Mouse (Mus musculus) ES-E14 (cell line): ENCODE data around the gene Acot13. TPM values are rescaled to one million over a fixed set of nuclear protein-coding genes. Genes with fewer than 3 reads are reported as not detected.

Experiments used
- DNase-seq: peaks from one replicate; pipeline ENCODE4 v3.0.0-alpha.2; 2013; ENCODE audit warnings: low read depth, low spot score
- H3K27ac ChIP-seq: 2 replicates; pipeline ENCODE4 v1.5.1; 2012; ENCODE audit warnings: low read depth, mild to moderate bottlenecking, low read length, moderate library complexity, mixed read lengths; ENCODE audit not compliant: poor library complexity, insufficient read depth, severe bottlenecking
- H3K36me3 ChIP-seq: 2 replicates; pipeline ENCODE4 v1.6.1; 2012; ENCODE audit warnings: mild to moderate bottlenecking, low read length, moderate library complexity, mixed read lengths; ENCODE audit not compliant: control insufficient read depth, poor library complexity, insufficient read depth, severe bottlenecking
- H3K4me1 ChIP-seq, 2 experiments: fragments of 150-350 bp in 1 of 2; sonication (generic) in 1 of 2; 2 replicates each; pipeline ENCODE4 v1.6.1; 2012; ENCODE audit warnings: low read length in 2 of 2, mild to moderate bottlenecking in 1 of 2, mixed read lengths in 1 of 2; ENCODE audit not compliant: control insufficient read depth in 2 of 2, insufficient read depth in 2 of 2, poor library complexity in 1 of 2
- H3K4me3 ChIP-seq, 2 experiments: fragments of 150-350 bp in 1 of 2; sonication (generic) in 1 of 2; 2 replicates each; pipeline ENCODE4 v1.5.1; 2012; ENCODE audit warnings: low read length in 2 of 2, low read depth in 1 of 2, mild to moderate bottlenecking in 1 of 2, mixed read lengths in 1 of 2; ENCODE audit not compliant: insufficient read depth in 1 of 2, poor library complexity in 1 of 2, severe bottlenecking in 1 of 2
- H3K9ac ChIP-seq: 2 replicates; pipeline ENCODE4 v1.6.1; 2012; ENCODE audit warnings: low read depth, mild to moderate bottlenecking, low read length, mixed read lengths; ENCODE audit not compliant: poor library complexity, insufficient read depth, severe bottlenecking
- H3K9me3 ChIP-seq: fragments of 150-350 bp; sonication (generic); 2 replicates; pipeline ENCODE4 v1.6.1; 2012; ENCODE audit warnings: low read depth, mild to moderate bottlenecking, low read length; ENCODE audit not compliant: control insufficient read depth, insufficient read depth
- CHD2 ChIP-seq: IDR thresholded peaks from 2 replicates; pipeline ENCODE4 v1.6.1; 2014; ENCODE audit warnings: mild to moderate bottlenecking, low read depth, low read length, inconsistent platforms
- HCFC1 ChIP-seq: IDR thresholded peaks from 2 replicates; pipeline ENCODE4 v1.6.1; 2012; ENCODE audit warnings: low read length, inconsistent platforms, borderline replicate concordance; ENCODE audit not compliant: insufficient read depth
- MAFK ChIP-seq: IDR thresholded peaks from 2 replicates; pipeline ENCODE4 v1.6.1; 2014; ENCODE audit warnings: mild to moderate bottlenecking, low read depth, low read length, inconsistent platforms; ENCODE audit not compliant: insufficient read depth
- ZC3H11A ChIP-seq: IDR thresholded peaks from 2 replicates; pipeline ENCODE4 v1.6.1; 2012; ENCODE audit warnings: low read depth, mild to moderate bottlenecking, inconsistent platforms, low read length, borderline replicate concordance
- ZNF384 ChIP-seq: IDR thresholded peaks from 2 replicates; pipeline ENCODE4 v1.6.1; 2012; ENCODE audit warnings: low read depth, low read length, inconsistent platforms
- in situ Hi-C, 2 experiments: fragments of 600-800 bp; cut with MboI; formaldehyde crosslinking; loops; one replicate each; pipeline ENCODE4 v1.15.1; 2025; ENCODE audit warnings: low sequenced_read_pairs in 2 of 2, inconsistent platforms in 1 of 2; ENCODE audit not compliant: unreplicated experiment in 2 of 2
- total RNA-seq: library from RNA; depleted of rRNA; stranded (reverse); fragments of 300-350 nt; gene quantifications from 2 replicates; pipeline ENCODE4 v1.2.3, GENCODE M21; 2012

Gene Acot13
- total RNA-seq, 1 experiment, result 18.3 TPM

DNA sequence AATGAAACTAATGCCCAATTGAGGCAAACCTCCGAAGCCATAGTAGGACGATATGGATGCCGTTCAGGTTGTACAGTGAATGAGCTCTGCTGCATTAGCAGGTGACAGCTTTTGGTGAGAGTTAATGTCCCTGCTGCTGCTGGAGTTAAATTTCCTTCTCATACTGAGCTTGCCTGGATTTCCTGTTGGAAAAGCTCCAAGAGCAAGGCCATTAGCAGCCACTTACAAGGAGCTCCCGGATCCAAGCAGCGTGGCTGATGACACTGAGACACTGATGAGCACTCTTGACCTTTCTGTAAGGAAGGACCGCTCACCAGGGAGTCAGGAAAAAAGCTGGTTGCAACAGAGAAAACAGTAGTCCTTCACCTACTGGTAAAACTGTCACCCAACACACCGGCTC lies 30.7 kb upstream of the Acot13 start:
- Histone ChIP-seq H3K36me3 (no peaks in the 10 kb centered on the region), H3K9ac (no peak overlapping the region), H3K27ac (no peak overlapping the region), H3K4me1 (peaks cover 3 to 6% of the 10 kb centered on the region in 2 experiments; a peak in 3 of 4 replicates), H3K4me3 (no peak overlapping the region), H3K9me3 (no peaks in the 10 kb centered on the region)
- in situ Hi-C loops, result no loop called here
- DNase-seq, result no peak
- no peak for TF ChIP-seq MAFK
- no peak for TF ChIP-seq CHD2
- no peak for TF ChIP-seq HCFC1
- no peak for TF ChIP-seq ZC3H11A
- no peak for TF ChIP-seq ZNF384

GRCm38 (mm10) chr13:24861084-24861483 lies 29.7 kb upstream of the Acot13 start:
- no peak for DNase-seq
- H3K27ac ChIP-seq, result no peak overlapping the region
- TF ChIP-seq CHD2 (no peak), MAFK (no peak), HCFC1 (no peak), ZNF384 (no peak), ZC3H11A (no peak)
- in situ Hi-C loops, result no loop called here
- no peaks in the 10 kb centered on the region for H3K9me3 ChIP-seq
- no peak overlapping the region for H3K4me3 ChIP-seq
- no peaks in the 10 kb centered on the region for H3K36me3 ChIP-seq
- no peak overlapping the region for H3K9ac ChIP-seq
- peaks cover under 1 to 3% of the 10 kb centered on the region in 2 experiments; a peak in 2 of 4 replicates for H3K4me1 ChIP-seq

DNA sequence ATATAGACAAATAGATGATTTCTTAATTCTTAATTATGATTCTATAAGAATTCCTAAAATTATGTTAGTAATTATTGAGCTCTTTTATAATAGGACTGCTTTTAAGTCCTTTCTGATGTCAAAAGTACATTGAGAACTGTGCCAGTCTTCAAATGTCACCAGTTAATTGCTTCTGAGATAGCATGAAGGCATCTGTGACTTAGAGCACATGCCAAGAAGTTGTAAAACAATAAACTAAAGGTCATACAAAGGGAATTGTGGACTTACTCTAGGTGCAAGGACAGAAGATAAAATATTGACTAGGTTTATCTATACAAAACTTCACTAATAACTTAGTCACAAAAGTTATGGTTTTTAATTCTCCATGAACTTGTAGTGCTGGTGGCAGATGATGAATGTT lies 27.8 kb upstream of the Acot13 start:
- H3K4me1 ChIP-seq, result peaks cover 0 to 3% of the 10 kb centered on the region in 2 experiments; a peak in 1 of 4 replicates
- H3K9me3 ChIP-seq, result no peaks in the 10 kb centered on the region
- H3K9ac ChIP-seq, result no peak overlapping the region
- no peak overlapping the region for H3K27ac ChIP-seq
- no peak for DNase-seq
- in situ Hi-C loops, result no loop called here
- no peak for TF ChIP-seq HCFC1
- no peak for TF ChIP-seq ZNF384
- no peak for TF ChIP-seq ZC3H11A
- no peak for TF ChIP-seq MAFK
- no peak for TF ChIP-seq CHD2
- H3K36me3 ChIP-seq, result no peaks in the 10 kb centered on the region
- H3K4me3 ChIP-seq, result no peak overlapping the region

GRCm38 (mm10) chr13:24852570-24852969 lies 21.2 kb upstream of the Acot13 start:
- H3K36me3 ChIP-seq, result no peaks in the 10 kb centered on the region
- in situ Hi-C loops, result no loop called here
- no peak overlapping the region for H3K27ac ChIP-seq
- DNase-seq, result no peak
- TF ChIP-seq HCFC1 (no peak), MAFK (no peak), ZC3H11A (no peak), ZNF384 (no peak), CHD2 (no peak)
- no peak overlapping the region for H3K4me3 ChIP-seq
- H3K9ac ChIP-seq, result no peak overlapping the region
- H3K9me3 ChIP-seq, result no peaks in the 10 kb centered on the region
- no peaks in the 10 kb centered on the region for H3K4me1 ChIP-seq

GRCm38 (mm10) chr13:24851989-24852388 lies 20.6 kb upstream of the Acot13 start:
- in situ Hi-C loops, result no loop called here

More at GRCm38 (mm10) chr13:24851989-24852388, 20.6 kb upstream of the Acot13 start:
- H3K36me3 ChIP-seq, result no peaks in the 10 kb centered on the region
- H3K4me3 ChIP-seq, result no peak overlapping the region
- no peaks in the 10 kb centered on the region for H3K4me1 ChIP-seq
- no peak overlapping the region for H3K27ac ChIP-seq
- H3K9me3 ChIP-seq, result no peaks in the 10 kb centered on the region
- H3K9ac ChIP-seq, result no peak overlapping the region
- DNase-seq, result no peak
- TF ChIP-seq MAFK, result no peak
